28 mouse cellular contexts compared by ENCODE assay signal in the genomic region with DNA sequence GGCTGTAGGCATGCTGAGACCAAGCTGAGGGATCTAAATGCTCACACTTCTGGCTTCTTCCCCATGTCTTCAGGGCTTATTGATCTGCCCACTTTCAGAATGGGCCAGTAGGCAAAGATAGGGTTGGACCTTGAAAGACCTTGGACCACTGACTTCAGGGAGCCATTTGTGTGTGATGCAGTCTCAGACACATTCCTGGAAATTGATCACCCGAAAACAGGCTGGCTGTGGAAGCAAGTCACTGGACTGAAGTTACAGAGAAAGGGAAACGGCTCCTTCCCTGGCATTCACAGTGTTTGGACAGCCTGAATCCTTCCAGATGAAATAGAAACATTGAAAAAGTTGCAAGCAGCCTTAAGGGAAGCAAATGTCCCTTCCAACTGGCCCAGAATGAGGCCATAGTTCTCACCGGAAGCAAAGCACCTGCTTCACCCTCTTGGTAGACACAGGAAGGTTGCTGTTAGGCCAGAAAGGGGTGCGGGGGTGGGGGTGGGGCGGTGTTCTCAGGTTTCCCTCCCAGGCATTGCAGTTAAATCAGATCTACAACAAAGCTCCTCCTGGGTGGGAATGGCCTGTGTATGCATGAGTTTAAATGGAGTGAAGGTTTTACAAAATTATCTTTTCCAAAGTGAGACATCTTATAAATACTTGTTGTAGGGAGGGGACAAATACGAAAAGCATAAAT. TPM values are rescaled to one million over a fixed set of nuclear protein-coding genes. Genes with fewer than 3 reads are reported as not detected.
DNase-seq lines count a peak whose midpoint lies in the region; ATAC-seq and TF ChIP-seq lines count a peak whose summit lies in the region.
"Had no signal": no experiment of that assay in that cellular context is flagged by ENCODE, and none has a peak within 500 bp of the region (broad histone marks: within the 10 kb centered on the region; RNA-seq: fewer than 3 reads in every experiment).

No protein-coding gene starts in this region.

- no peak for TF ChIP-seq POLR2A in ES-Bruce4 (IDR thresholded peaks at IDR 0.05; ENCODE audit: insufficient read depth, low read length)

- intact Hi-C loops in left cerebral cortex, postnatal 36 days (cut with DNase I) = no loop called here

- peak; percentile 41 for DNase-seq in R1 (ENCODE audit: low read depth, low spot score)
- peak; percentile 19 to 41 for DNase-seq in kidney, adult 8-10 months
- peak; percentile 29 for DNase-seq in kidney, postnatal 10 days
- no peak for DNase-seq in cerebellum, adult 8-10 months
- DNase-seq in left cerebral cortex, postnatal 36 days (ENCODE audit: low spot score in 2 of 2) = no peak
- DNase-seq in right cerebral cortex, postnatal 36 days (ENCODE audit: low spot score in 2 of 2) = no peak
- DNase-seq: adrenal gland, postnatal 36 days; cerebellum, adult 11 months; cerebellum, postnatal 10 days; gastrocnemius, postnatal 10 days; left cerebral cortex, postnatal 4 days; lung, postnatal 4 days; midbrain, embryonic 14.5 days; right cerebral cortex, postnatal 4 days; thymus, adult 18-20 months; thymus, postnatal 36 days had no signal

- H3K9me3 ChIP-seq in ES-Bruce4 (replicated peaks; ENCODE audit: control insufficient read depth, insufficient read depth, low read length, poor library complexity, severe bottlenecking) = no peaks in the 10 kb centered on the region
- no peaks in the 10 kb centered on the region for H3K9me3 ChIP-seq in forebrain, embryonic 16.5 days (ENCODE audit: control insufficient read depth, low read length)
- H3K9me3 ChIP-seq: forebrain, embryonic 15.5 days; limb, embryonic 15.5 days; liver, embryonic 15.5 days; lung, embryonic 15.5 days; stomach, embryonic 15.5 days had no signal

- H3K27me3 ChIP-seq in ES-Bruce4 (ENCODE audit: control insufficient read depth, insufficient read depth, low read length, poor library complexity, severe bottlenecking) = no peaks in the 10 kb centered on the region
- no peaks in the 10 kb centered on the region for H3K27me3 ChIP-seq in forebrain, embryonic 16.5 days (replicated peaks; ENCODE audit: control insufficient read depth, insufficient read depth, low read length)
- H3K27me3 ChIP-seq: forebrain, embryonic 15.5 days; hindbrain, embryonic 12.5 days; limb, embryonic 15.5 days; lung, embryonic 15.5 days; stomach, embryonic 15.5 days had no signal

- 56% methylated on average over 6 of the region's 6 CpGs for WGBS in forebrain, embryonic 16.5 days

- no peaks in the 10 kb centered on the region for H3K36me3 ChIP-seq in ES-Bruce4 (ENCODE audit: control insufficient read depth, insufficient read depth, low read length, poor library complexity, severe bottlenecking)
- no peaks in the 10 kb centered on the region for H3K36me3 ChIP-seq in forebrain, embryonic 16.5 days (ENCODE audit: control insufficient read depth, insufficient read depth)
- H3K36me3 ChIP-seq: forebrain, embryonic 15.5 days; hindbrain, embryonic 12.5 days; limb, embryonic 15.5 days; liver, embryonic 15.5 days; lung, embryonic 15.5 days; stomach, embryonic 15.5 days had no signal

- 0 out of 2 replicates have a peak overlapping the region, but pooled peaks have one; percentile 5 for H3K27ac ChIP-seq in ES-Bruce4 (ENCODE audit: insufficient read depth, low read length)
- H3K27ac ChIP-seq in forebrain, embryonic 16.5 days (ENCODE audit: low read length) = no peak overlapping the region
- H3K27ac ChIP-seq: forebrain, embryonic 15.5 days; hindbrain, embryonic 12.5 days; limb, embryonic 15.5 days; liver, embryonic 15.5 days; lung, embryonic 15.5 days; stomach, embryonic 15.5 days had no signal

- TF ChIP-seq CTCF in ES-Bruce4 (IDR thresholded peaks at IDR 0.05; ENCODE audit: low read depth, low read length) = no peak

- H3K4me1 ChIP-seq in ES-Bruce4 (ENCODE audit: control insufficient read depth, insufficient read depth, low read length) = peaks cover 3% of the 10 kb centered on the region
- peaks cover 5% of the 10 kb centered on the region; the same call in 1 of the 2 replicates for H3K4me1 ChIP-seq in forebrain, embryonic 16.5 days (replicated peaks; ENCODE audit: control insufficient read depth, insufficient read depth, low read length)
- H3K4me1 ChIP-seq: liver, embryonic 15.5 days; lung, embryonic 15.5 days; stomach, embryonic 15.5 days had no signal

- TF ChIP-seq EP300 in ES-Bruce4 (IDR thresholded peaks at IDR 0.05; ENCODE audit: insufficient read depth, low read depth, low read length) = no peak

- no peak overlapping the region for H3K9ac ChIP-seq in ES-Bruce4 (ENCODE audit: low read depth, poor library complexity, severe bottlenecking)
- H3K9ac ChIP-seq in forebrain, embryonic 16.5 days (replicated peaks; ENCODE audit: low read depth, low read length) = no peak overlapping the region
- H3K9ac ChIP-seq: forebrain, embryonic 15.5 days; hindbrain, embryonic 12.5 days; limb, embryonic 15.5 days; liver, embryonic 15.5 days; lung, embryonic 15.5 days; stomach, embryonic 15.5 days had no signal

- H3K4me2 ChIP-seq in forebrain, embryonic 16.5 days (ENCODE audit: low read length) = no peak overlapping the region
- H3K4me2 ChIP-seq: forebrain, embryonic 15.5 days; heart, embryonic 11.5 days; hindbrain, embryonic 12.5 days; limb, embryonic 15.5 days; liver, embryonic 15.5 days; lung, embryonic 15.5 days; stomach, embryonic 15.5 days had no signal

- no peak overlapping the region for H3K4me3 ChIP-seq in ES-Bruce4 (ENCODE audit: low read depth, low read length)
- H3K4me3 ChIP-seq in forebrain, embryonic 16.5 days (replicated peaks; ENCODE audit: low read length) = no peak overlapping the region
- H3K4me3 ChIP-seq: forebrain, embryonic 15.5 days; hindbrain, embryonic 12.5 days; limb, embryonic 15.5 days; liver, embryonic 15.5 days; lung, embryonic 15.5 days; stomach, embryonic 15.5 days had no signal

- no peak for ATAC-seq in forebrain, embryonic 16.5 days
- ATAC-seq: CD4-positive, CD25-positive, alpha-beta regulatory T cell, adult 4 months; forebrain, embryonic 15.5 days had no signal

RNA-seq across cellular contexts. Expression of a gene that starts 25.2 kb away (rescaled TPM):
- 0.38 and 0.75 TPM in 2 replicates for polyA plus RNA-seq in ES-Bruce4 (2011; ENCODE audit: insufficient read depth, insufficient read length, low read depth, missing spikeins)
- 1.7 and 2.4 TPM in 2 replicates for polyA plus RNA-seq in forebrain, embryonic 16.5 days (2015; fragmentation: Nextera tagmentation; extraction: Ambion mirVana)
- 1 to 10 TPM; 2.3 to 2.6 TPM for total RNA-seq in left cerebral cortex, postnatal 36 days (2021)
- total RNA-seq: granulocyte monocyte progenitor cell, adult 5-6 weeks; megakaryocyte-erythroid progenitor cell, adult 5-6 weeks had no signal
- polyA plus RNA-seq: CD4-positive, CD25-positive, alpha-beta regulatory T cell, adult 4 months had no signal

RNA-seq across cellular contexts. Expression of a gene that starts 55.9 kb away (rescaled TPM):
- polyA plus RNA-seq in ES-Bruce4 (2011; ENCODE audit: insufficient read depth, insufficient read length, low read depth, missing spikeins) = 11.6 and 13.1 TPM in 2 replicates
- polyA plus RNA-seq in forebrain, embryonic 16.5 days (2015; fragmentation: Nextera tagmentation; extraction: Ambion mirVana) = 9.6 and 13.0 TPM in 2 replicates
- 1 to 10 TPM; 6.6 to 7.3 TPM for total RNA-seq in left cerebral cortex, postnatal 36 days (2021)

Comparison
In these comparisons a context has a peak if more than half of its experiments do, and no peak if none do; other contexts are left out.
1. DNase-seq: peak in R1 (single experiment), kidney, adult 8-10 months (2 of 2) and kidney, postnatal 10 days (single experiment); none in cerebellum, adult 8-10 months (single experiment), left cerebral cortex, postnatal 36 days (0 of 2) and right cerebral cortex, postnatal 36 days (0 of 2).